Mouse (Mus musculus): ENCODE measurements around the gene Cox16.
"Not testable (repeated sequence)": the region's sequence is repeated elsewhere in the genome, so short reads cannot be mapped to it uniquely, and the experiment has no call there.

The Cox16 gene

GRCm38 (mm10) chr12:81379364-81379763 lies 105.6 kb downstream of the Cox16 start, which contains the start of gene Gm4787:
Gene Gm4787, minus strand, starts transcription at chr12:81379464.
- DNase-seq (ENCODE audit: low read depth, low spot score); H3K36me3 ChIP-seq (ENCODE audit: control insufficient read depth, insufficient read depth, low read length, poor library complexity, severe bottlenecking); H3K27me3 ChIP-seq (ENCODE audit: control insufficient read depth, insufficient read depth, low read length, poor library complexity, severe bottlenecking): not testable (repeated sequence)

GRCm38 (mm10) chr12:81333841-81334240 lies 151.1 kb downstream of the Cox16 start:
- Histone ChIP-seq H3K36me3 (ENCODE audit: control insufficient read depth, insufficient read depth, low read length, poor library complexity, severe bottlenecking) (no peaks in the 10 kb centered on the region), H3K27me3 (ENCODE audit: control insufficient read depth, insufficient read depth, low read length, poor library complexity, severe bottlenecking) (no peaks in the 10 kb centered on the region)
- DNase-seq (ENCODE audit: low read depth, low spot score): no peak

GRCm38 (mm10) chr12:81332875-81333421 lies 152.0 kb downstream of the Cox16 start, which contains the start of gene Slc8a3:
Gene Slc8a3, minus strand, starts transcription at chr12:81333180.
- H3K27me3 ChIP-seq (ENCODE audit: control insufficient read depth, insufficient read depth, low read length, poor library complexity, severe bottlenecking): no peaks in the 10 kb centered on the region
- no peak for DNase-seq (ENCODE audit: low read depth, low spot score)
- no peaks in the 10 kb centered on the region for H3K36me3 ChIP-seq (ENCODE audit: control insufficient read depth, insufficient read depth, low read length, poor library complexity, severe bottlenecking)

- DNase-seq (ENCODE audit: low read depth, low spot score): no peak
- Histone ChIP-seq H3K27me3 (ENCODE audit: control insufficient read depth, insufficient read depth, low read length, poor library complexity, severe bottlenecking) (no peaks in the 10 kb centered on the region), H3K36me3 (ENCODE audit: control insufficient read depth, insufficient read depth, low read length, poor library complexity, severe bottlenecking) (no peaks in the 10 kb centered on the region)
These were observed 152.7 kb downstream of the Cox16 start for GRCm38 (mm10) chr12:81331937-81332874.

GRCm38 (mm10) chr12:81331046-81331638 lies 153.8 kb downstream of the Cox16 start:
- no peaks in the 10 kb centered on the region for H3K27me3 ChIP-seq (ENCODE audit: control insufficient read depth, insufficient read depth, low read length, poor library complexity, severe bottlenecking)
- no peaks in the 10 kb centered on the region for H3K36me3 ChIP-seq (ENCODE audit: control insufficient read depth, insufficient read depth, low read length, poor library complexity, severe bottlenecking)
- DNase-seq (ENCODE audit: low read depth, low spot score): no peak

- Histone ChIP-seq H3K27me3 (ENCODE audit: control insufficient read depth, insufficient read depth, low read length, poor library complexity, severe bottlenecking) (no peaks in the 10 kb centered on the region), H3K36me3 (ENCODE audit: control insufficient read depth, insufficient read depth, low read length, poor library complexity, severe bottlenecking) (no peaks in the 10 kb centered on the region)
- DNase-seq (ENCODE audit: low read depth, low spot score): no peak
These were observed 159.9 kb downstream of the Cox16 start for GRCm38 (mm10) chr12:81324991-81325390.

GRCm38 (mm10) chr12:81324116-81324515 lies 160.8 kb downstream of the Cox16 start:
- Histone ChIP-seq H3K27me3 (ENCODE audit: control insufficient read depth, insufficient read depth, low read length, poor library complexity, severe bottlenecking) (no peaks in the 10 kb centered on the region), H3K36me3 (ENCODE audit: control insufficient read depth, insufficient read depth, low read length, poor library complexity, severe bottlenecking) (no peaks in the 10 kb centered on the region)
- no peak for DNase-seq (ENCODE audit: low read depth, low spot score)

- no peak for DNase-seq (ENCODE audit: low read depth, low spot score)
- Histone ChIP-seq H3K27me3 (ENCODE audit: control insufficient read depth, insufficient read depth, low read length, poor library complexity, severe bottlenecking) (no peaks in the 10 kb centered on the region), H3K36me3 (ENCODE audit: control insufficient read depth, insufficient read depth, low read length, poor library complexity, severe bottlenecking) (no peaks in the 10 kb centered on the region)
These were observed 163.9 kb downstream of the Cox16 start for GRCm38 (mm10) chr12:81321021-81321420.

GRCm38 (mm10) chr12:81317811-81318210 lies 167.1 kb downstream of the Cox16 start:
- Histone ChIP-seq H3K27me3 (ENCODE audit: control insufficient read depth, insufficient read depth, low read length, poor library complexity, severe bottlenecking) (no peaks in the 10 kb centered on the region), H3K36me3 (ENCODE audit: control insufficient read depth, insufficient read depth, low read length, poor library complexity, severe bottlenecking) (no peaks in the 10 kb centered on the region)
- DNase-seq (ENCODE audit: low read depth, low spot score): no peak

- H3K27me3 ChIP-seq (ENCODE audit: control insufficient read depth, insufficient read depth, low read length, poor library complexity, severe bottlenecking): no peaks in the 10 kb centered on the region
- H3K36me3 ChIP-seq (ENCODE audit: control insufficient read depth, insufficient read depth, low read length, poor library complexity, severe bottlenecking): no peaks in the 10 kb centered on the region
- DNase-seq (ENCODE audit: low read depth, low spot score): no peak
These were observed 169.0 kb downstream of the Cox16 start for GRCm38 (mm10) chr12:81315953-81316352.

Data from splenic B cell, adult 2 months (primary cell).